Mouse (Mus musculus) ES-Bruce4 (cell line): ENCODE measurements around the gene Tm6sf2. TPM values are rescaled to one million over a fixed set of nuclear protein-coding genes. Genes with fewer than 3 reads are reported as not detected.
A peak's percentile ranks its signal among the peaks of the same experiment; 100 is the strongest.

Experiments
- H3K27ac ChIP-seq: 2 replicates; pipeline ENCODE4 v1.5.1; 2012; ENCODE audit warnings: low read length, inconsistent platforms; ENCODE audit not compliant: insufficient read depth
- H3K27me3 ChIP-seq: 2 replicates; pipeline ENCODE4 v1.6.1; 2012; ENCODE audit warnings: mild to moderate bottlenecking, low read length, inconsistent platforms; ENCODE audit not compliant: control insufficient read depth, poor library complexity, insufficient read depth, severe bottlenecking
- H3K36me3 ChIP-seq: 2 replicates; pipeline ENCODE4 v1.6.1; 2012; ENCODE audit warnings: inconsistent platforms, mild to moderate bottlenecking, low read length, moderate library complexity; ENCODE audit not compliant: control insufficient read depth, poor library complexity, insufficient read depth, severe bottlenecking
- H3K4me1 ChIP-seq: one replicate; pipeline ENCODE4 v1.8.1; 2011; ENCODE audit warnings: low read length; ENCODE audit not compliant: control insufficient read depth, insufficient read depth
- H3K4me3 ChIP-seq: 2 replicates; pipeline ENCODE4 v1.5.1; 2011; ENCODE audit warnings: low read depth, mild to moderate bottlenecking, low read length
- H3K9ac ChIP-seq: 2 replicates; pipeline ENCODE4 v1.6.1; 2012; ENCODE audit warnings: low read depth, mild to moderate bottlenecking, inconsistent platforms; ENCODE audit not compliant: poor library complexity, severe bottlenecking
- H3K9me3 ChIP-seq: replicated peaks from 2 replicates; pipeline ENCODE4 v1.6.1; 2012; ENCODE audit warnings: mild to moderate bottlenecking, low read length, inconsistent platforms; ENCODE audit not compliant: control insufficient read depth, poor library complexity, insufficient read depth, severe bottlenecking
- CTCF ChIP-seq: IDR thresholded peaks from one replicate; pipeline ENCODE4 v1.8.1; 2011; ENCODE audit warnings: low read depth, low read length
- EP300 ChIP-seq: IDR thresholded peaks from 2 replicates; pipeline ENCODE4 v1.6.1; 2011; ENCODE audit warnings: low read depth, low read length; ENCODE audit not compliant: insufficient read depth
- POLR2A ChIP-seq: IDR thresholded peaks from one replicate; pipeline ENCODE4 v1.8.1; 2011; ENCODE audit warnings: low read length; ENCODE audit not compliant: insufficient read depth
- polyA plus RNA-seq: library from polyadenylated mRNA; stranded (reverse); fragments of >200 nt; gene quantifications from 2 replicates; pipeline ENCODE4 v1.2.4, GENCODE M21; 2011; ENCODE audit warnings: low read depth; ENCODE audit not compliant: missing spikeins, insufficient read depth, insufficient read length

Gene Tm6sf2
- polyA plus RNA-seq, 1 experiment = 0.99 TPM

- TF ChIP-seq POLR2A = no peak
- TF ChIP-seq EP300 = no peak
- TF ChIP-seq CTCF = no peak
- H3K9ac ChIP-seq = no peak overlapping the region
- no peak overlapping the region for H3K27ac ChIP-seq
- peaks cover 6% of the 10 kb centered on the region; the same call in 1 of the 2 replicates for H3K27me3 ChIP-seq
- no peaks in the 10 kb centered on the region for H3K36me3 ChIP-seq
- no peak overlapping the region for H3K4me3 ChIP-seq
- no peaks in the 10 kb centered on the region for H3K9me3 ChIP-seq
- no peaks in the 10 kb centered on the region for H3K4me1 ChIP-seq
These were observed 42.2 kb downstream of the Tm6sf2 start for GRCm38 (mm10) chr8:70114892-70115291.

- TF ChIP-seq EP300 (no peak), POLR2A (no peak), CTCF (no peak)
- Histone ChIP-seq H3K27me3 (peaks cover 6% of the 10 kb centered on the region; the same call in 1 of the 2 replicates), H3K27ac (no peak overlapping the region), H3K9me3 (no peaks in the 10 kb centered on the region), H3K4me1 (no peaks in the 10 kb centered on the region), H3K9ac (no peak overlapping the region), H3K36me3 (no peaks in the 10 kb centered on the region), H3K4me3 (no peak overlapping the region)
These were observed 44.9 kb downstream of the Tm6sf2 start for GRCm38 (mm10) chr8:70117611-70118010.

GRCm38 (mm10) chr8:70118726-70119700 lies 46.3 kb downstream of the Tm6sf2 start:
- Histone ChIP-seq H3K9ac (no peak overlapping the region), H3K27ac (no peak overlapping the region), H3K36me3 (no peaks in the 10 kb centered on the region), H3K9me3 (no peaks in the 10 kb centered on the region), H3K4me1 (no peaks in the 10 kb centered on the region), H3K4me3 (no peak overlapping the region), H3K27me3 (peaks cover 2% of the 10 kb centered on the region; the same call in 1 of the 2 replicates)
- TF ChIP-seq CTCF = no peak
- no peak for TF ChIP-seq EP300
- TF ChIP-seq POLR2A = no peak

GRCm38 (mm10) chr8:70120667-70121066 lies 47.9 kb downstream of the Tm6sf2 start, which contains the start of gene Ncan:
TSS of gene Ncan (minus strand) at chr8:70120873.
- Histone ChIP-seq H3K9me3 (no peaks in the 10 kb centered on the region), H3K9ac (peak within 1 kb of the TSS; percentile 16), H3K27me3 (peaks cover 2% of the 10 kb centered on the region; the same call in 1 of the 2 replicates), H3K27ac (no peak within 1 kb of the TSS), H3K4me1 (no peaks in the 10 kb centered on the region), H3K36me3 (no peaks in the 10 kb centered on the region), H3K4me3 (peak within 1 kb of the TSS; percentile 8; the same call in 1 of the 2 replicates)
- peak; percentile 48 for TF ChIP-seq POLR2A
- TF ChIP-seq EP300 = no peak

GRCm38 (mm10) chr8:70122863-70123262 lies 50.1 kb downstream of the Tm6sf2 start:
- no peaks in the 10 kb centered on the region for H3K4me1 ChIP-seq
- TF ChIP-seq POLR2A (no peak), CTCF (peak; percentile 59)
- H3K27me3 ChIP-seq = peaks cover 1% of the 10 kb centered on the region; the same call in 1 of the 2 replicates
- H3K27ac ChIP-seq = no peak overlapping the region
- H3K36me3 ChIP-seq = no peaks in the 10 kb centered on the region
- no peak overlapping the region for H3K9ac ChIP-seq
- no peaks in the 10 kb centered on the region for H3K9me3 ChIP-seq
- H3K4me3 ChIP-seq = no peak overlapping the region

- H3K9ac ChIP-seq = no peak overlapping the region
- H3K9me3 ChIP-seq = no peaks in the 10 kb centered on the region
- H3K27me3 ChIP-seq = no peaks in the 10 kb centered on the region
- TF ChIP-seq CTCF = no peak
- no peak for TF ChIP-seq POLR2A
- TF ChIP-seq EP300 = no peak
- no peak overlapping the region for H3K4me3 ChIP-seq
- H3K4me1 ChIP-seq = peaks cover 3% of the 10 kb centered on the region
- H3K36me3 ChIP-seq = no peaks in the 10 kb centered on the region
- H3K27ac ChIP-seq = no peak overlapping the region
These were observed 52.3 kb downstream of the Tm6sf2 start for GRCm38 (mm10) chr8:70124992-70125391.
